Mouse (Mus musculus) spleen, postnatal 4 days (tissue): ENCODE data around the gene Atp8b4.

ENCODE experiments used
- DNase-seq, 2 experiments: peaks; one replicate each; pipeline ENCODE4 v3.0.0; 2022; ENCODE audit warnings: low spot score in 2 of 2

Gene Atp8b4

DNA sequence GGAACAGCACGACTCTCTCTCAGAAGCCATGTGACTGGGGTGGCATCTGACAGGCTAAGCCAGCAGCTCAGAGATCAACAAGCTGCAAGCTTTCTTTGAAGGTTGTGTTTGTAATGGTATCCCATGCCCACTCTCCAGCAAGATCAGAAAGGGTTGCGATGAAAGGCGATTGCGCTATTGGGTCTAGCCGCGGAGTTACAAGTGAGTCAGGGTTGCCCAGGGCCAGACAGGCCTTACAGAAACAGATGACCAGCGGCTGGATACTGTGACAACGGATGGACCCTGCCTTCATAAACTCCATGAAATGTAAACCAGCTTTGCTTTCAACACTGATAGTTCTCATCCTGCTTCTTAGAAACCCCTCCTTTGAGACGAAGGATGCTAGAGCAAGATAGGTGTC lies 66.2 kb downstream of the Atp8b4 start:
- DNase-seq: no peak

DNA sequence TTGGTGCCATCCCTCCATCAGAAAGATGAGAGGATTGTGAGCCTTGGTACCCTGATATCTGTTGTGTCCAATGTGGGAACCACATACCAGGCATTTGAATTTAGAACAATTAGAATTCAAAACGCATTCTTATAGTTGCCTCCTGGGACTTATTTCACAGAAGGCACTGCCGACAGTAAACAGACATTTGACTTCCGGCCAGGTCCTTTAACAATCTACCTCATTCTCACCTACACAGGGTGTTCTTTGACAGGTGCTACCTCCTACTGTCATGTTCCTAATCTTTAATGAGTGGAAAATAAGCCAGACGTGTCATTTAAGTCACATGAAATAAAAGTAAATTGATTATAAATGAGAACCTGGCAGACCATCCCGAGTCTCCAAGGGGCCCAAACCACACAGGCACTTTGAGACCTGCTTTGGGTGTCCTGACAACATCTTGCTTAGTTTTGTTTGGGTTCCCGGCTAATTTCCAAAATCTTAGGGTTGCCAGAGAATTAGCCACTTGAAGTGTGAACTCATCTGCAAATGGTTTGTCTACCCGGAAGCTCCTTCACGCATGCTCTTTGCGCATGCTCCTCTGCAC lies 67.9 kb downstream of the Atp8b4 start:
- no peak for DNase-seq

DNA sequence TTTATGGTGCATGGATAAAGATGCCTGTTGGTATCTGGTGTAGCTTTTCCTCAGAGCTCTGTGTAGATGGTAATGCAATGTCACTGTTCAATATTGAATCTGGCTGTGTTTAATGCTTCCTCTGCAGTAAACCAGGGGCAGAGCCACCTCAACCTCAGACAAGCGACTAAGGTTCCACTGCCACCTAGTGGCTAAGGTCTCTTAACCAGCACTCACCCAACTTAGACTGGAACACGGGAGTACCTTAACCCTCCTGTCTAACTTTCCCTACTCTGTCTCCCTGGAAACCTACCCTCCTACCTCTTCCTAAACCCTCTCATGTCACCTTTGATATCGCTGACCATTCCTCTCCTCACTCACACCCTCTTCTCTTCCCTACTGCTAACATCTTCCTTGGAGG lies 71.2 kb downstream of the Atp8b4 start:
- DNase-seq: peak; percentile 32 to 69

DNA sequence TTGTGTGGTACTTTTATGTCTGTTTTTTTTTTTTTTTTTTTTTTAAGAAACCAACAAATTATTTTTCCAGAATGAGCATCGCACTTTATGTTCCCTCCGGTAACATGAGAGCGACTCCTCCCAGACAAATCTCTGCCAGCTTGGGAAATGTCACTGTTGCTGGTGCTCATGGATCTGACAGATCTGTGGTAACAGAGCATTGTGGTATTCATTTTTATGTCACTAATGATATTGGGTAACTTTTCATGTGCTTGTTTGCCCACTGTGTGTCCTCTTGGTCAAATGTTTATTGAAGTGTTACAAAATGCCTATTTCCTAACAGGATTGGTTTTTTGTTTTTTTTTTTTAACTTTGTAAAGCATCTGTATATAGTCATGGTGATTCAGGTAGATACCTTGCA lies 75.3 kb downstream of the Atp8b4 start:
- no peak for DNase-seq

DNA sequence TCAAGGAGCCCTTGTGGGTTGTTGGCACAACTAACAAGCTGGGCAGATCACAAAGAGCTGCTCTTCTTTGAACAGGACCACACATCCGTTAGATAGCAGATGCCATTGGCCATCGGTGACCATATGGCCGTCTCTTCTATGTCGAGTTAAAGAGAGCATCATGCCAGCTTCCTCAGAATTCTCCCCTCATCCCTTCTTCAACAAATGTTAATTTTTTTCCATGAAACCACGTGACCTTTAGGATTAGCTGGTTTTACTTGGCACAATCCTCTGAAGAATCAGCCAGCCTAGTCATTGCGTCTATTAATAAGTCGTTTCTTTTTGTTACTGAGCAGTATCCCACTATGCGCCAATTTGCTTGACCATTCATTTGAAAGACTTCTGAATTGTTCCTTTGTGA lies 75.8 kb downstream of the Atp8b4 start:
- no peak for DNase-seq

DNA sequence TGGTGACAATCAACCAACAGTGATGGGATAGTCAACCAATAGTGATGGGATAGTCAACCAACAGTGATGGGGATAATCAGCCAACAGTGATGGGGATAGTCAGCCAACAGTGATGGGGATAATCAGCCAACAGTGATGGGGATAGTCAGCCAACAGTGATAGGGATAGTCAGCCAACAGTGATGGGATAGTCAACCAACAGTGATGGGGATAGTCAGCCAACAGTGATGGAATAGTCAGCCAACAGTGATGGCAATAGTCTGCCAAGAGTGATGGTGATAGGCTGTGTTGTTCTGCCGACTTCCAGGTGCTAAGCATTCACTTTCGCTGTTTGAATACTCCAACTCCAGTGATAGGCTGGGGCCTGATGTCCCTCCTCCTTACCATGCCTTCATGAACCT lies 79.6 kb downstream of the Atp8b4 start:
- no peak for DNase-seq

DNA sequence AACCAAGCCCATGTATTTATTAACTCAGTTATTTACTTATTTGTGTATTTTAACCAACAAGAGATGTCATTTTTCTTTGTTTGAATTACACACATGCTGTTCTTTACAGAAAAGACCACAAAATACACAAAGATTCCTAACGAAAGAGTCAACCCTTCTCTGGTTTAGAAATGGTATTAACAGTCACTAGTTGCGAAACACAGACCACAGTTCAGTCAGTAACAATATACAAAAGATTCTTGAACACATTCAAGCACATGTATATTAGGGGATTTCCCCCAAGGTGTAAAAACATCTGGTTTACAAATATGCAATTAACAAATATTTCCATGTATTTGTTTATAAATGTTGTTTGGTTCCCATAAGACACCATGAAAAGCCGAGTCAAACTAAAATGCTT lies 81.6 kb downstream of the Atp8b4 start:
- DNase-seq: no peak

DNA sequence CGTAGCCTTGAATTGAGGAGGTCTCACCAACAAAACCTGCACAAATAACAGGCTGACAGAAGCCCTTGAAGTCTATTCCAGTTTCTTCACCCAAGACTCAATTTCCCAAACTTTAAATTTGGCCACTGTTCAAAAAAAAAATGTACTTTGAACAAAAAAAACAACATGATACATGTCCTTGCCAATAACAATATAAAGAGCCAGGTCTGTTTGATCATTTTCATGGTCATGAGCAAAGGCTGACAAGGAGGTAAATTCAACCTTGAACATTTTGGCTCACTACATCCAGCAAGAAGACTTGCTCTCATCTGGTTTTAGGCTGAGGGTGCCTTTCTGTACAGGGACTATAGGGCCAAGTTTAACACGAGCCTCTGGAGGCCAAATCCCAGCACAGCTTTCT lies 83.7 kb downstream of the Atp8b4 start:
- DNase-seq: no peak

DNA sequence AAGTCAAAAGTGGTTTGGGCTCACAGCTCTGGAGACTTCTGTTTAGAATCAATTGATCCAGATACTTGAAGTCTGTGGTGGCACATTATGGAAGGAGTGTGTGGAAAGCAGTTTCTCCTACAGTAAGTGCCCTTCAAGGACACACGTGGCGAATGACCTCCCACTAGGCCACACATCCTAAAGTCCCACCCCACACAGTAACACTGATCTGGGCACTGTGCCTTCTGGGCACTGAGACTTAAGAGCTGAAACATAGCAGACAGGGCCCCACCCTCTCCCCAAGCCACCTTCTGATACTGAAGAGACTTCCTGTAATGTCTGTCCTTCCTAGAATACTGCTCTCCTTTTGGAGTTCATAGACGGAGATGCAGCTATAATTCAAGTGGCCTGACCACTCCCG lies 84.5 kb downstream of the Atp8b4 start:
- no peak for DNase-seq

DNA sequence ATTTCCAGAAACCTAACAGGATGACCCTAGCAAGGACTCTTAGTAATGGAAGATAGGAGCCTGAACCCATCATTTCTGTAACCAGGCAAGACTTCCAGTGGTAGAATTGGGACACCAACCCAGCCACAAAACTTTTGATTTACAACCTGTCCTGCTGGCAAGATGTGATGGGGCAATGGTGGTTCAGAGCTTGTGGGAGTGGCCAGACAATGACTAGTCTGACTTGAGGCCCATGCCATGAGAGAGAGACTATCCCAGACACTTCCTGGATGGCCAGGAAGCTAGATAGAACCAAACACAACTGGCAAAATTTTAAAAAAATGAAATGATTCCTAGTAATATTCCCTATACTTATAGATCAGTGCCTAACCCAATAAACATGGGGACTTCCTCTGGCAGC lies 87.7 kb downstream of the Atp8b4 start:
- DNase-seq: no peak

DNA sequence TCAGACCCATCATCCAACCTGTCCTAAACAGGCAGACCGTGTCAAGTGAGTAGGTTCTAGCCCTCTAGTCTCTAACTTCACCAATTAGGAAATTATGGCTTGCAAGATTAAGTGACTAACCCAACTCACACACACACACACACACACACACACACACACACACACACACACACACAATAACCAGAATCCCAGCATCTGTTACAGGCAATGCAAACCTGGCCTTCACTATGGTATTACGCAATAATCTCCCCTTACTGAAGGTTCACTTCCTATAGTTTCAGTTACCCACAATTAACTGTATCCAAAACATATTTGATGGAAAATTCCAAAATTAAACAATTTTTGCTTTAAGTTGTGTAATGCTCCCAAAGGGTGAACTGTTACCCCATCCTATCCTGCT lies 101.0 kb downstream of the Atp8b4 start:
- DNase-seq: no peak

DNA sequence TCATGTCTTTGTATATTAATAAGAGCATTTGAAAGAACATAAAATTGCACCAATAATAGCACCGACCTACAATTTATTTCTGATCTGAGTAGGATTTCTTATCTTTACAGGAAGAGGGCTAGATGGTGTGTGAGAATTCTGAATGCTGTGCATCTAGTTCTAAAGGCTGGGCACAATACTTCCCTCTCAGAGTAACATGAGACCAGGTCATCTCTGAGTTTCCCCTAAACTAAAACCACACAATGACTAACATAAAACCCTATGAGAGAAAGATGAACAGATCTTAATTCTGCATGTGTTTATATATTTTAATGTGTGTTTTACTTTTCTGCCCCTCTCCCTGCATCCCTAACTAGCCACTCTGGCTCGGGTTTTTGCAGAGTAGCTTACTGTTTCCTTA lies 101.5 kb downstream of the Atp8b4 start:
- DNase-seq: no peak

DNA sequence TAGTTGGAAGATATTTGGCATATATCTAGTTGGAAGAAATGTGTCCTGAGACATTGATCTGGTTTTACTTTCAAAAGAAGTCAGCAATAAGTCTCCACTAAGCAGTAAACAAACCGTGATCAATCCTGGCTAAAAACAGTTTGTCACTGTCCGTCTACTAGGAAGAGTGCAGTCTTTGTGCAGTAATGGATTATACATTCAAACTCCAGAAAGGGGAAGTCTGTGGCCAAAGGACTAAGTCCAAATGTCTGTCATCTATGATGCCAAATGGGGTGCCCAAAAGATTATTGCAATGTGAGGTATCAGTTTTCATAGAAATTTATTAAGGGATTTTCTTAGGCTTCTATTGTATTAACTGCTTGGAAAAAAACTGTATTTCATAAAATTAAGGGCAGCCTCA lies 102.3 kb downstream of the Atp8b4 start:
- no peak for DNase-seq

DNA sequence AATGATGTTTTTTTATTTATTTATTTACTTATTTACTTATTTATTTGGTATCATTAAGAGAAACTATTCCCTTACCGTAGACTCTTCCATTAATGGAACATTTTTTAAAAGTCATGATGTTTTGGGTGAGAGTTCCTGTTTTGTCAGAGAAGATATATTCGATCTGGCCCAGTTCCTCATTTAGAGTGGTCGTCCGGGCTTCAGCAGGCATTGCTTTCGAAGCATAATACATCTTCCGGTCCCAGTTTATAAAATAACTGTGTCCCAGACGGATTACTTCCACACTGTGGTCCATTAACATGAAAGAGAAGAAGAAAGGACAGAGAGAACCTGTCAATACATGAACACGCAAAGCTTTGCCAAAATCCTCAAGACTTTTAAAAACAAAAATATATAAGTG lies 103.0 kb downstream of the Atp8b4 start:
- no peak for DNase-seq

DNA sequence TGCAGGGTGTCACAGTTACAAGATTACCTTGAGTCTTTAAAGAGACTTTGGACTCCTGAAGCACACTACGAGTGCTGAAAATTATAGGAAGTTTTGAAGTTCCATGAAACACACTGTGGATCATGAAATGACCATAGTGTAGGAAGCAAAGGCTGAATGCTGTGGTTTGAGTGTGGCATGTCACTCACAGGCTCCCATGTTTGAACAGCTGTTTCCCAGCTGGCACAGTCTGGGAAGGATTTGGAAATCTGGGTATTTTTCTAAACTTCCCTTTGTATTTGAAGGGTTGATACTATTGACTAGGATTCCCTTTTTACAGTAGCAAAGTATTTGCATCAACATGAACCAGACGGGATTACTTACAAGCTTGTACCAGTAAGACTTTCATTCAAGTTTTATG lies 105.5 kb downstream of the Atp8b4 start:
- no peak for DNase-seq

DNA sequence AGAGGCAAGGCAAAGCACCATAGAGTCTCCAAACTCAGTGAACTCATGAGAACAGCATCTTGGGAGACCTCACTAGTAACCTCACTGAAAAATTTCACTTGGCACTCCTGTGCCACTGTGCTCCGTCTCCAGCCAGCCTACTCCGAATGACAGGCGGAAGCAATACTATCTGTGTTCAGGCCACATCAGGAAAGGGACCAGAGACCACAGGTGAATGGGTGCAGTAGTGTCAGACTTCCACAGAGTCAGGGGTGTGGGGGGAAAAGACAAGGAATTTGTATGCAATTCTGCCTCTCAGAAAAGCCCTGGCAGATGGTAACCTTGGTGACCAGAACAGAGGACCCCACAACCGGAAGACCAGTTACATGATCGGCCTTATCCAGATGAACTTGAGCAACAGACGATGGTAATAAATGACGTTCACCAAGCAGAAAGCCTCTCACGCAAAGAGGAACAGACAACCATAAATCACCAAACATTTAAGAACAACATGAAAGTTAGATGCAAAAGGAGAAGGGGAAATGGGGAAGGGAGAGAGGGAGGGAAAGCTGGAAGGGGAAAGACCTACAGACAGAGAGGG lies 112.9 kb downstream of the Atp8b4 start:
- DNase-seq: no peak

DNA sequence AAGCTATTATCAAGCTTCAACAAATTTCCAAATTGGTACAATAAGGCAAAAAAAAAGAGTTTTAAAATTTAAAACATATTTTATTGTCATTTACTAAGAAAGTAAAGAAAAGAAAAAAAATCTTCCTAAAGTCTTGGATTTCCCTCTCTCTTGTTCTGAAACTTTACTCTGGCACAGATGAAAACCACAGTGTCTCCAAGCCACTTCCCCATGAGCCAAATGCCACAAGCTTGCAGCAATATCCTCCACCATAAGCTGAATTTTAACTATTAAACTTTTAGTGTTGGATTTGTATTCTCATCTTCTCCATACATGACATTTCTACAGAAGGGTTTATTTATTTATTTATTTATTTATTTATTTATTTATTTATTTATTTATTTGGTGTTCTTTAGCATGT lies 114.4 kb downstream of the Atp8b4 start:
- DNase-seq: no peak

DNA sequence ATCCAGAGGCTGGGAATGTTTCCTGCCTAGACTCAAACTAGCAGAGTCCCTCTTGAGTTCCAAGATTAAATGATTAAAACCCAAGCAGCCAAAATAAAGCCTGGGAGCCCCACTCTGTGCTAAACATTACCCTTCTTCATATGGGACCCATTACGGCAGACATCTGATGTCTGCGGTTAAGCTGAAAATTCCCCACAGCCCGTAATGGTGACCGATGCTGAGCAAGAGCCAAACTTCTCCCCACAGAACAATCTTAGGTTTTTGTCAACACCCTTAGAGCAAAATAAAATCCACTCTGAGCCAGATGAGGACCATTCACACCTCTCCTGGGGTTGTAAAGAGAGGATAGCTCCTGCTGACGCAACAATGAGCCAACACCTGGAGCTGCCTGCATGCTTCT lies 120.2 kb downstream of the Atp8b4 start:
- no peak for DNase-seq

DNA sequence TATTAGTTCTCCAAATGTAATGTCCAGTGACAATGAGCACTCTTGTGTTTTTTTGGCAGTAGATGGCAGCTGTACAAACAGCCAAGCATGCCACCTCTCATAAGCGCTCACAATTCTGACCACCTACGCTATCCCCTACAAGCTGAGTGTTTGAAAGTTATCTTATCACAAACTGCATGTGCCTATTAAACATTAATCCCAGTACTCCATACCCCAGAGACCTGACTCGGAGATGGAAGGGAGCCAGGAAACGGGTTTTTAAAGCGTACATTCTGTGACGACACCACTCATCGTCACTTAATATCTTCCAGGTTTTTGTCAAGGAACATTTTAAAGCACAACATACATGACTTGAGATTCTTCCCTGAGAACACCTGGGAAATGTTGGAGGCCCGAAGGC lies 128.8 kb downstream of the Atp8b4 start:
- no peak for DNase-seq

DNA sequence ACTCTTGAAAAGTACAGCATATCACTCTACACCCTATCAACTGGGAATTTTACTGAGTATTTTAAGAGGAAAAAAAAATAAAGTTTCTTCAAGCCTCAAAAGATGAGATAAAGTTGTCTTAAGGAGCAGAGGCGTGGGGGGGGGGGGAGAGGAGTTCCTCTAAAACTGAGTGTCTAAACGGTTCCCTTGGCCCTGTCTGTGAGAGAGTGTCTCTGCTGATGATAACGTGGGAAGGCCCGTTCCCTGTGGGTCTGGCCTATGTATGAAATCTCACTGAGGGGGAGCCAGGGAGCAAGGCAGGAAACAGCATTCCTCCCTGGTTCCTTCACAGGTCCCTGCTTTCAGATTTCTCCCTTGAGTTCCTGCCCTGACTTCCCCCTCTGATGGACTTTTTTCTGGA lies 130.7 kb downstream of the Atp8b4 start:
- DNase-seq: no peak

DNA sequence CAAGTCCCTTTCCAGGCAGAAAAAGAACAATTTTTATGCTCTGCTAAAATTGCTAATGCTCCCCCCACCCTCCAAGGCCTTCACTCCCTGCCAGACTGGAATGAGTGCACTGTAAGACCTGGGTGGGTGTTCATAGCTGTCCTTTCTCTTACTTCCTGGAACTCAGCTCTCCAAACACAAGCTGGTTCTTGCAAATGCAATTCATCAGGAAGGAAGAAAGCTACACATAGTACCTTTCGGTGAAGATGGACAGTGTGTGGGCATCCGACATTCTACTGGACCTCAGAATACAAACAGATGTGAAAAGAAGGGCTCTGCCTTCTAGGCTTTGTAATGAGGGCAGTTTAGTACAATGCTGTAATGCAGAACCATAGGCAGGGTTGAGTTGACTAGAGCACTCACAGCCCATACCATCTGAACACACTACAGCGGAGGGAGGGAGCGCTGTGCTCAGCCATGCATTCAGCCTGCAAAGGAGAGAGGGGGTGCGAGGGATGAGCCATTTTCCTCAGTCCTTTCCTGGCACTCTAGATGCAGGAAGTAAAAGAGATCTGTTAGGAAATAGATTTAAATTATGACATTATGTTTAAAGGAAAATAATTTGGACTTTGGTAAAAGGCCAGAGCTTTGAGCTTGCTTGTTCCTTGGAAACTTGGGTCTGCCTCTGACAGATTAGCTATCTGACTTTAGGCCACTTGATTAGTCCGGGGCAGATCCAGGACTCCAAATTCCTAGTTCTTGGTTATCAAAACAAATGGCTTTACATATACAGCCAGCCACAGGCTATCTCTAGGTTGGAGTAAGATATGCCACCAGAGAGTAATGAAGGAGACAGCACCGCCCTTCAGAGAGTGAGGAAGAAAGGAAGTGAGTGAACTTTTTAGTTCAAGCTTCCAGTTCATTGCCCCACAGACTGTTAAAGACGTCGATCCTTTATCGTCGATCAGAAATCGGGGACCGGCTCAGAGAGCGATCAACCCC lies 136.4 kb downstream of the Atp8b4 start:
- no peak for DNase-seq

DNA sequence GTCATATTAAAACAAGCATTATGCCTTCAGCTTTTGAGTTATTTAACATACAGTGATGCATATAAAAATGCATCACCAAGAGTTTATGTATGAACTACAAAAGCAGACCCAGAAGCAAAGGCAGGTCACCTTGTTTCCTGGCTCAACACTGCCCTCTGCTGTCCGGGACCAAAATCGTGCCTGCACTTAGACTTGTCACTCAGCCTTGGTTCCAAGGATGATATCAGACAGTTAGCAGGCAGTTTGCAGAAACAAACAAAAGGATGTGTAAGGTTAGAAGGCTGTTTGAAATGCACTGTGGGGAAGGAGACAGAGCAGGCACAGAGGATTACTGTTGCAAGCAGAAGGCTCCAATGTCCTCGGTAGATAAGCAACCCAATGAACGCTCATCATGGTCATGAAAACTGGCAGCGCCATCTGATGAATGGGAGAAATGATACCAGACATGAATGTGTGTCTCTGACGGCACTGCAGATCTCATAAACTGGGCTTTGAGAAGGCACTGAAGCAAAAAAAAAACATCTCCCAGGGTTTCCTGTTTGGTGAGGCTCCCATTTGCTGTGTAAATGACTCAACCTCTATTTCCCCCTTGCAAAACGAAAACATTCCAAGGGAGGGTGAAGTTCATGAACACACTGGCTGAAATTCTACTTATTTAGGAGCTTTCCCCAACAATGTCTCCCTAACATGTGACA lies 137.3 kb downstream of the Atp8b4 start:
- peak; percentile 76 to 91 for DNase-seq
